Mouse (Mus musculus): ENCODE measurements at regions not wholly inside any gene's neighbourhood (a gene's known extent, or its start where the extent isn't known, plus 50 kb on each side); places are given as distances from the start of the nearest gene placed in this dataset.

DNA sequence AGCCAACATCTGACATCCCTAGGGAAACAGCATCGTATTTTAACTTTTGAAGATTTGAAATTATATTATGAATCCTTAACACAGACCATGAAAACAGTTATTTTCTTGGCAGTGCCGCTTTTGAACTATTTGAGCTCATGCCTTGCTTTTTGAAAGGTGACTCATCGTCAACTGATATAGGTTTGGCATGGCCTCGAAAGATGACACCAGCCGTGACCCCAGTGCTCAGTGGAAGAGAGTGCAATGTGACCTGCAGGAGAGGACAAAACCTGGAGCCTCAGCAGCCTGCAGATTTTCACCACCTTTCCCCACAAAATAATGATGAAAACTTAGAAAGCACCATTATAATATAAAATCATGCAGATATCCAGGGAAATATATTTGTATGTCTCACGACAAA, 312.8 kb downstream of the Ttll7 start:
- intact Hi-C loops (cut with DNase I) = no loop called here
- DNase-seq (ENCODE audit: low spot score) = no peak

DNA sequence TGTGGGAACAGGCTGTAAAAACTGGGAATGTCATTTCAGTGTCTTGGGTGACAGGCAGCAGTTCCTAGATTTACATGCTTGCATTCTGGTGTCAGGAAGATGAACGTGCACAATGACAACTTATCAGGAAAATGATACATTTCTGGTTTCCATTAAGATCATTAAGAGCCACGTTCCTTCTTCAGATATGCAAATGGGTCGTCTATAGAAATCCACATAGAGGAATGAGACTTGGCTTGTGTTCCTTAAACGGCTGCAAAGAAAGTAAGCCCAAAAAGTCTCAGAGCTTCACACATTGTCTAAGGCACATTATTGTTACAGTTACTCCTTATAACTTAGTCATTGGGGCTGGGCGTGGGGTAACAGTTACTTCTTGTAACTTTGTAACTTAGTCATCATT, 314.4 kb downstream of the Ttll7 start:
- no peak for DNase-seq (ENCODE audit: low spot score)
- intact Hi-C loops (cut with DNase I) = no loop called here

DNA sequence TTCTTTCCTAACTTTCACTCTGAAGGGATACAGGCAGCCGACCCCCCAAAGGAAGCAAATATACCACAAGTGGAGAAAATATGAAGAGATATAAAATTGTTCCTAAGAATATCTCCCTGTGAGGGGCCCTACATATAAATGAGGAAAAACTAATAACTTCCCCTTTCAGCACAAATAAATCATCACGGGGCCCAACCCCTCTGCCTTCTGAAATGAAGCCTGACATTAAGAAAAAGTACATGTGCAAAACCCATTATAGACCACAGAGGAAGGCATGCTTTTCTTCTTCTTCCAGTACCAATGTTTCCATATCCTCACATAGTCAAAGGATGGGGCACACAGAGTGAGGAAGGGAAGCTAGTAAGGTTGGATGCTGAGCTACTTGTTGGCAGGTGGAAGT, 317.0 kb downstream of the Ttll7 start:
- no peak for DNase-seq (ENCODE audit: low spot score)
- intact Hi-C loops (cut with DNase I) = no loop called here

DNA sequence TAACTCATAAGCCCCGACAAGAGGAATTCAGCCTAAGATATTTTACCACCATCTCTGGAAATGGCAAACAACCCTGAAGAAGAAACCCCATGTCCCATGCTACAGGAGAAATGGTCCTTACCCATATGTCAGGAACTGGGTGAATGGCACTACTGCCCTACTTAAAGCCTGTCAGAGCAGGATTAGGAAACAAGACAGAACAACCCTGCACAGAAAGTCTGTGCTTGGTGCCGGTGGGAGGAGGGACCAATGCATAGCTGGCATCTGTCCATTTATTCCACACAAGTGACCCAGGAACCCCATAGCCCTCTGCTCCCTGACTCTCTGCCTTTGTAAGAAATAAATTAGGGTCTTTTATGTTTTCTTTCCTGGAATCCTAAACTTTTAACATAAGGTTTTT, 317.9 kb downstream of the Ttll7 start:
- intact Hi-C loops (cut with DNase I) = no loop called here
- no peak for DNase-seq (ENCODE audit: low spot score)

DNA sequence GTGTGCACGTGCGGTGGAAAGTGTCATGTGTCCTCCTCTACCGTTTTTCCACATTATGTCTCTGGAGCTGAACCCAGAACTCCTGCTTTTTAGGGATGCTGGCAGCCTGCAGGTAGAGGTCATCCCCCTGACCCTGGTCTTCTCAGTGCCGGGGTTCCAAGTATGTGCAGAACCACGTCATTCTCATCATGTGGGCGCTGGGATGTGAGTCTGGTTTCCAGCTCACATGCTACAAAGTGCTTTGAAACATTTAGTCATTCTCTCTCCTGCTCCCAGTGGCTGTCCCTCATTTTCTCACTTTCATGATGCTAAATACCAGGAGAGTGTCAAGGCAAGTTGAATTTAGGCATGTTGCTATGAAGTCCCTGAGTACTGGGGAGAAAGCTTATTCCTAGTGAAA, 326.6 kb downstream of the Ttll7 start:
- intact Hi-C loops (cut with DNase I) = no loop called here
- no peak for DNase-seq (ENCODE audit: low spot score)

DNA sequence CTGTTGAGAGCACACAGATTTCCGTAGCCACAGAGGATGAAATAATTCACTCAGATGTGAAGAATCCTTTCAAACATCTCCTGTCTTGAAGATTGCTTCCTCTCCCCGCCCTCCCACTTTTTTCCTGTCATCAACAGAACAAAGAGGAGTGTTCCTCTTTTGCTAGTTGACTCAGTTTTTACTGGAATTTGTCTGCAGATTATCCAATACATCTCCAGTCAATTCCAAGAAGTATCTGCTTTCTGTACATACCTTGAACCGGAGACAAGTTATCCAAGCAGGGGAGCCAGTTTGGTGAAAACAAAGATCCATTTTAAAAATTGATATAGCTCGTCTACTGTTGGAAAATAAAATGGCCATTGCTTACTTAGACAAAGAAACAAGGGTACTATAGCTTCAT, 328.5 kb downstream of the Ttll7 start:
- intact Hi-C loops (cut with DNase I) = no loop called here
- DNase-seq (ENCODE audit: low spot score) = no peak

DNA sequence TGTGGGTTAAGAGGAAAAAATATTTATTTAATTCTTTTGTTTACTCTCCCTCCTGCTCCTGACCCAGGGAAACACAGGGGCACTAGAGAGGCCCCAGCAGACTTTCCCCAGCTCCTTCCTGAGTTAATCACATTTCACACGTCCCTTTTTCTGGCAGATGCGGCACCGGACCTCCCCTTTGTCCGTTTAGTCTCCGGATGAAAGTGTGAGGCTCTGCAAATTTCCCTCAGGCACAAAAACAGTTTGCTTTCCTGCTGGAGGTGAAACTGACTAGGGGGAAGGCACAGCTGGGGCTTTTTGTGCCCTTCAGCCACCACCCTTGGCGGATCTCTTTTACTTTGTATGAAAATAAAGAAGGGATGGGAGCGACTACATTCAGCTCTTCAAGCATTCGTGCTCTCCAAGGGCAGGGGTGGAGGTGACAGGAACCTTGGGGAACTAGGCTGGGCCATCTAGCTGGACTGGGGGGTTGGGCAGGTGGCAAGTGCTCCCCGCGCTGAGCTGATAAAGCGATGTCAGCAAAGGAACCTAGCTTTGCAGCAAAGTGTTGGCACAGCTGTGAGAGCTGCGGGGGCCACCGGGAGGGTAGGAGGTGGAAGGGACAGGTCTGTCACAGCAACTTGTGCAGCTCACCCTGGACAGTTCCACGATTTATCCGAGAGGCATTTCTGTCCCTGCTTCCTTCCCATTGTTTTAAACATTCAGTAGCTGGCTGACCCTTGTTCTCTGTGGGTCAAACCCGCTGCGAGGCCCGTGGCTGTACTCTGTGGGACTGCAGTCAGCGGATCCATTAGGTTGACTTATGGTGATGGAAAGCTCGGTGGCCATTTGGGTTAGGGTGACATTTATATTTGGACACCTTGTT, 329.6 kb downstream of the Ttll7 start:
- intact Hi-C loops (cut with DNase I) = no loop called here
- DNase-seq (ENCODE audit: low spot score) = no peak

DNA sequence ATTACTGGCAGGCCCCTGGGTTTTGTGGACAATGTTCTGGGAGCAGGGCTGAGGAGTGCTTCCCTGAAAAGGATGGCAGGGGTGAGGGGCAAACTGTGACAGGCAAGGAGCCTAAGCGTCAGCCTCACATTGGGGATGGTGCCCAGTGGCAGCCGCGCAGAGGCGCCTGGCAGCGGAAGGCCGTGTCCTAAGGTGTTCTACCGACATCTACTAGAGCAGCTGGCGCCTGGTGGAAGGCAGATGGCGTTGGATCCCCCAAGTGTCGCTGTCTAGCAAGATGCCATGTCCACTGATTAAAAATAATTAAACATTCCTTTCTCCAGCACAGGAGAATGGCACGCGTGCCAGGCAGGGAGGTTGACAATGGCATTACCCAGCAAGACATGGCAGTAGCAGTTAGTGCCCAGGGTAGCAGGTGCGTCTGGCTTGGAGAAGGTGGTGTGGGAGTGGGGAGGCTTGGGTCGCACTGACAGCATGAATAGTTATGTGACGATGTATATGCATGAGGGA, 330.3 kb downstream of the Ttll7 start:
- intact Hi-C loops (cut with DNase I) = no loop called here
- DNase-seq (ENCODE audit: low spot score) = no peak

DNA sequence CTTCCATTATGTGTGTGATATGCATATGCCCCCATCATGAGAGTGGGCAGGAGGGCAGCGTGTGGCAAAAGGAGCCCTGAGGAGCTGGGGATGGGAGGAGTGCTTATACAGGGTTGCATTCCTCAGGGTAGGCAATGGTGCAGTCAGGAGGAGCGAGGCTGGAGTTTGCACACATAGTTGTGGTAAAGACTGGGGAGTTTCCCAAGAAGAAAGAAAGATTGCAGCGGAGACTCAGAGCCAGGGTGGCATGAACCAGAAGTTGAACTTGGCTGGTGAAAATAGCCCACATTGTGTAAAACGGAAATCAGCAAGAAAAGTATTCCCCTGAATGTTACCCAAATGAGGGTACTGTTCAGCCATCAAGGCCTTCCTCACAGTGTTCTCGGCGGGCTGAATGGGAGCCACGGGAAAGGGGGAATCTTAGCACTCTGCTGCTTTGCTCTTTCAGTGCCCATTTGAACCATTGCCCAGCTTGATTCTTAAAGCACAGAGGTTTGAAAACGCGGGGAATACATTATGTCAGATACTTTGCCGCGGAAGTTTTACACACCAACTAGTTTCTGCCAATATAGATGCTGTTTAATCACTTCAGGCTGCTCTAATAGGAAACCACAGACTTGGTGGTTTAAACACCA, 331.6 kb downstream of the Ttll7 start:
- DNase-seq (ENCODE audit: low spot score) = no peak
- intact Hi-C loops (cut with DNase I) = no loop called here

DNA sequence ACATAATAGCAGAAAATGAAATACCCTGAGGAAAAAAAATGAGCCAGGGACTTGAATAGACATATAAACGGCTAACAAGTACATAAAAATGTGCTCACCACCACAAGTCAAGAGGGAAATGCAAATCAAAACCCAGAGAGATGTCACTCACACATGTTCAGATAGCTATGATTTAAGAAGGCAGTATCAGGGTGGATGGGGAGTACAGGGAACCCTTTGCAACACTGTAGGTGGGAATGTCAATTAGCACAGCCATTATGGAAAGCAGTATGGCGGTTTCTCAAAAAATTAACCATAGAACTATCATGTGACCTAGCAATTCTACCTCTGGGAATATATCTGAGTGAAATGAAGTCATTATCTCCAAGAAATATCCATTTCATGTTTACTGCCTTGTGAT, 337.6 kb downstream of the Ttll7 start:
- intact Hi-C loops (cut with DNase I) = no loop called here
- DNase-seq (ENCODE audit: low spot score) = no peak

DNA sequence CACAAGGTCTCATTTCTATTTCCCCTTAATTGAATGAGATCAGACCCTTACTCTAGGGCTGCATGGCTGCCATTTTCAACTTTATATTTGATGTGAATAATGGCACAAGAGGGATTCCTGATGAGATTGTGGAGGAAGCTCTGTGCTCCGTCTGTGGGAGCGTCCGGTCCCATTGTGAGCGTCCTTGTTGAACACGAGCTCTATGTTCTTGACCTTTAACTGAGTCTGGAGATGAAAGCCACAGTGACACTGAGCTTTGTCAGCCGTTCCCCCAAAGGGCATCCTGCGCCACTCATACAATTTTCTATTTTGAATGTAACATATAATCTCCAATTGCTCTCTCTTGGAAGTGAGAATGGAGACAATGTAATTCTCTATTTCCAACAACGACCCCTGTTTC, 344.5 kb downstream of the Ttll7 start:
- intact Hi-C loops (cut with DNase I) = no loop called here
- DNase-seq (ENCODE audit: low spot score) = no peak

DNA sequence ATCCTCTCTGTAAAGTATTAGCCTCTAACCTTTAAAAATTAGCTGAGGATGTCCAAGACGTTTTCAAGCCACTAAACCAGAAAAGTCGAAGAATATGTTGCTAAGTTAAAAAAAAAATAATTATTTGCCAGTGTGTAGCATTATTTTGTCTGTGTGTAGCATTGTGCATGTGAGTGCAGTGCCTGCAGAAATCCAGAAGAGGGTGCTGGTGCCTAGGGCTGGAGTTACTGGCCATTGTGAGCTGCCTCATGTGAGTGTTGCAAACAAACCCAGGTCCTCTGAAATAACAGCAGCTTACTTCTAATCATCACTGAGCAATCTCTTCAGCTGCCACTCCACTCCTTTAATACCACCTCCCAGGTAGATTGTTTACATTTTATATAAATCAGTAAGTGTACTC, 345.0 kb downstream of the Ttll7 start:
- DNase-seq (ENCODE audit: low spot score) = no peak
- intact Hi-C loops (cut with DNase I) = no loop called here

DNA sequence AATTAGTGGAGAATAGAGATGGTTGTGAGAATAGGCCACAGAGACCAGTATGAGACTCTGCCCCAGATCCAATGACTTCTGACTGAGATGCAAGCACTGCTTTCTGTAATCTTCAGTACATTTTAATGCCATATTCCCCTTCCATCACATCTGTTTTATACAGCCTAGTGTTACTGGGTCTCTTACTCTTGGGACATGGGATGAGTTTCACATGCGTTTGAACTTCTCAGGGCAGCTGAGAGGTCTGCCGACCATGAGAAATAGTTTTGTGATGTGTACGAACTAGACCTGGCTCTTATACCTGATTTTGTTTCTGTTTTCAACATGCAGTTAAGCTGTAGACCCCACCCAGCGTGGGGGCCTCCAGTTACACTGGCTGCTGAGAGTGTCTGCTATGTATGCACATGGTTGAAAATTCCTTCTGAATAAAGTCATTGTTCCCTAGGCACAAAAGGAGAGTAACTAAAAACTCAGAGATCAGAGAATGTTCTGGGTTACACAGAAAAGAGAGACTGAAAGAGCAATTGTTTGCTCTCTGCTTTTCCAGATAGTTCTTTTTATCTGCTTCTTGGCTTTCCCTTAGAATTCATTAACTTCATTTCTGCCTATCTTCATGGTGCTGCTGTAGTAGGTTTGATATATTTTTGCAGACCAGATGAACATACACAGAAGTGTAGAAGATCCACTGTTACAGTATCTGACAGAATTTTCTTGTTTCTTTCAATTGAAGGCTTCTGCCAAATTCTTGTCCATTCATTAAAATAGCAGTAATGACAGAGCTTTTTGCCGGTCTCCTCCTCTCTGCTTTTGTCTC, 359.2 kb downstream of the Ttll7 start:
- intact Hi-C loops (cut with DNase I) = no loop called here
- DNase-seq (ENCODE audit: low spot score) = no peak

DNA sequence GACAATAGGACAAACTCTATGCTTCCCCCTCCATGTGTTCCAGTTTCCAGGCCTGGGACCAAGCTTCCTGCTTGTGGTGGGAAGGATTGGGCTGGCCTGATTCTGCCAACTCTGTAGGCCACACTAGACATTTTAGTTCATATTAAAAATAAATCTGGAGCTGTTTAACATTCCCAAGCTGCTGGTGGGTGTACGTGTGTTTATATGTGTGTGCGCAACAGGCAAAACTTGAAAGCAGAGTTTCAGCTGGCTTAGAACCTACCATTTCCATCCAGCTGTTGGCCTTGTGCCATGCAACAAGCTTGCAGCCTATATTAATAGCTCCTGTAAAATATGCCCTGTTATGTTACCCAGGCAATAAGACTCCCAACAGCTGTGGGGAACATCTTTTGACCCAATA, 376.5 kb downstream of the Ttll7 start:
- intact Hi-C loops (cut with DNase I) = no loop called here
- no peak for DNase-seq (ENCODE audit: low spot score)

DNA sequence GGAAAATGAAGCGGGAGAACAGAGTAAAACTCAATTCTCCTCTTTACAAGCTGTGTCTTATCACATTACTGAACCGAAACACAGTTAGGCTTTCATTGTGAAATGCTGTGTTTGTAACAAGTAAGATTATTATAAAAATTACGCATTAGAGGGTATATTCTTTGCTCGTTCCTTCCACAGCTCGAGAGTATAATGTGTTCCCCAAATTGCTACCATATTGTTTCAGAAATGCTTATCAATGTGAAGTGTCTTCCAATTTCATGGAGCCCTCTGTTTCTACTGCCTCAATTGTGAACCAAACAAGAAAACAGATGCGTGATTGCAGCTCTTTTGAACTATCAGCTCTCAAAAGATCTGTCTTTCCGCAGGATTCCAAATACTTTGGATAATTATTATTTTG, 378.4 kb downstream of the Ttll7 start:
- DNase-seq (ENCODE audit: low spot score) = no peak
- intact Hi-C loops (cut with DNase I) = no loop called here

DNA sequence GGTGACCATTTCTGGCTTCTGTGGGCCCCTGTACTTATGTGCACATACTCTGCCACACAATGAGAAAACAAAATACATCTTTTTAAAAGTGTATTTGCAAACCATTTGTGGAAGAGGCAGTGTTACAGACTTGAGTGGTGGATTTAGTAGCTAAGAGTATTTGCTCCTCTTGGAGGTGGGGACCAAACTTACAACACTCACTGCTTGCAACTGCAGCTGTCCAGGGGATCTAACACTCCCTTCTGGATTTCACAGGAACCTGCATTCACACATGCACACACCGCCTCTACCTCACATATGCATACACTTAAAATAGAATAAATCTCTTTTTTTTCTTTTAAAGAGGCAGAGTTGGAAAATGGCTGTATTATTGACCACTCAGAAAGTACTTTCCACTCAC, 386.2 kb downstream of the Ttll7 start:
- no peak for DNase-seq (ENCODE audit: low spot score)
- intact Hi-C loops (cut with DNase I) = no loop called here

DNA sequence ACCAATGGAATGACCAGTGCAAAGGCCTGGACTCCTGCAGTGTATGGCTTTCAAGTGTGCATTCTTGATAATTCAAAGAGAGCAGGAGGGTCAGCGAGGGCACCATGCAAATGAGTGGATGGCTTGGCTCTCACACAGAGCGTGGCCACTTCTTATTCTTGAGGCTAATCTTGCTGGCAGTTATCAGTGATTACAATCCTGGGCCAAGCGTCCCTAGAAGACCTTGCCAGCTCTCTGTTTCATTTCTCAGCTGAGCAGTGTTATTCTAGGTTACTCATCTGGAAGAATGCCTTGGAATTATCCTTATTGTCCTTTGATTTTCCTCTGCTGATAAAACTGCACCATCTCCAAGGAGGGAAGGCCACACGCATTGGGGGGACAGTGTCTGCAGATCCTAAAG, 388.5 kb downstream of the Ttll7 start:
- no peak for DNase-seq (ENCODE audit: low spot score)
- intact Hi-C loops (cut with DNase I) = no loop called here

DNA sequence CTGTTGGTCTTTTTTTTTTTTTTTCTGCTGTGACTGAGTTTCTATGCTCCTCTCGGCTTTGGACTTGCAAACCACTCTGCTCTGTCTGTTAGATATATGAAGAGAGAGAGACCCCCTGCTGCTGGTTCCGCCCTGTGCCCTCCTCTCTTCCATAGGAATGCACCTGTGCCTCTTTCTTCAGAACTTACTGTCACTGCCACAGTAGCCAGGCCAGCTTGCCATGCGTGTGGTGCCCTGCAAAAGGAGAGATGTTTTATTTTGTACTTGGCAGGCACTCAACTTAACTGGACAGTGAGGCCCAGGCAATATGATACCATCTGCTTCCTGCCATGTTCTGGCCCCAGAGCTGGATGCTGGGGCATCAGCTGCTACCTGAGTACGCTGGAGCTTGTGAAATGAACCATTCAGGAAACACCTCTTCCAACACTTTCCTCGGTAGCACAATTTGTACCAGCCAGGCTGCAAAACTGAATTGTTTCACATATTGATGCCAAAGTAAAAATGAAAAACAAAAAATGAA, 392.8 kb downstream of the Ttll7 start:
- intact Hi-C loops (cut with DNase I) = no loop called here
- DNase-seq (ENCODE audit: low spot score) = no peak

DNA sequence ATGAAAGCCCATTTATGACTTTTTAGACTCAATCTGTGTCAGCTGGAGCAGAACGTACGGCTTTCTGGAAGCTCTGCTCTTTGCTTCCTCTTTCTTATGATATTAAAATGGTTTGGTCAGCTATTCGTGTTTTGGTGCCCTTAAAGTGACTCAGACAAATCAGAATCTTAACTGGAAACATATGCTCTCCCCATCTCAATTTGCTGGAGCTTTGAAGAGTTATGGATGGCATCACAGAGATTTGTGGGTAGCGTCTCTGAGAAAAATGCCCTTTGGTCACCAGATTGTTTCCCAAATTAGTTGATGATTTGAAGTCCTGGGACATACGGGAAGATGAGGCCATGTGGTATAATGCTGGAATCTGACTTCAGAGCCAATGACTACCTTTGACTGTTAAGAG, 394.0 kb downstream of the Ttll7 start:
- intact Hi-C loops (cut with DNase I) = no loop called here
- DNase-seq (ENCODE audit: low spot score) = no peak

DNA sequence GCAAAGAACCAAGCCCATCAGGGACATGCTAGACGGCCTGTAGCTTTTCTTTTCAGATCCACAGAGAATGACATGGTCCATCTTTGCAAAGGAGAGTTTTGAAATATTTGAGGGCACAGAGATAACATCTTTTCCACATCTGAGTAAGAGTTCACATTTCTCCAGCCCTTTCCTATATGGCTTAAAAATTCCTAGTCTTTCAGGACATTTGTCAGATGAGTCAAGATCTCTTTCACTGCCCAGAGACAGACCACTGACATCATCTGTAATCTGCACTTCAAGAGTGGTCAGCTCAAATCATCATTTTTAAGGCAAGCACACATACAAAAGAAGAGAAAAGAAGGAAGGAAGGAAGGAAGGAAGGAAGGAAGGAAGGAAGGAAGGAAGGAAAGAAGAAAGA, 397.3 kb downstream of the Ttll7 start:
- DNase-seq (ENCODE audit: low spot score) = no peak
- intact Hi-C loops (cut with DNase I) = no loop called here

DNA sequence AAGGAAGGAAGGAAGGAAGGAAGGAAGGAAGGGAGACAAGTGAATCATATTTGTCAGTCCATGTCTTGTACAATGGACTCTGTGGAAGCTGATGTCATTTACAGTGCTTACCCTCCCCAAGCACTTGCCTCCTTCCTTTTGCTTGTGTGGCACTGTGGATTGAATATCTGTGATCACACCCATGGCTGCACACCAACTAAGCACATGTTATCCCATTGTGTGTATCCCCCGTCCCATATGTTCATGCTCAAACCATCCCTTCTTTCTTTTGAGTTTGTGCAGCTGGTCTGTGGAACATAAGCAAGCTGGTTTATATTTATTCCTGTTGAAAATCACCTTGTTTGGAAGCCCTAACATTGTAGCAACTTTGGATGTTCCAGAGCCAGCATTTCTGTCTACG, 397.7 kb downstream of the Ttll7 start:
- DNase-seq (ENCODE audit: low spot score) = no peak
- intact Hi-C loops (cut with DNase I) = no loop called here

Data from heart, postnatal 25 days (tissue).